Mouse (Mus musculus): ENCODE data around the gene Fads1.

Gene Fads1

GRCm38 (mm10) chr19:10181225-10181624, 1.5 kb upstream of the Fads1 start:
- DNase-seq = peak; percentile 40

- DNase-seq = no peak
Observed at GRCm38 (mm10) chr19:10182142-10182541, 546 bp upstream of the Fads1 start.

- peak; percentile 80 for DNase-seq
Observed at GRCm38 (mm10) chr19:10183299-10183983, 753 bp downstream of the Fads1 start.

- peak; percentile 29 for DNase-seq
Observed at GRCm38 (mm10) chr19:10184096-10184495, 1.4 kb downstream of the Fads1 start.

- no peak for DNase-seq
Observed at GRCm38 (mm10) chr19:10185876-10186275, 3.2 kb downstream of the Fads1 start.

GRCm38 (mm10) chr19:10186569-10186968, 3.9 kb downstream of the Fads1 start:
- DNase-seq = no peak

GRCm38 (mm10) chr19:10188281-10188811, 5.7 kb downstream of the Fads1 start:
- DNase-seq = peak; percentile 33

GRCm38 (mm10) chr19:10189022-10189421, 6.3 kb downstream of the Fads1 start:
- DNase-seq = no peak

GRCm38 (mm10) chr19:10189940-10190339, 7.3 kb downstream of the Fads1 start:
- DNase-seq = no peak

GRCm38 (mm10) chr19:10190796-10191195, 8.1 kb downstream of the Fads1 start:
- peak; percentile 58 for DNase-seq

- no peak for DNase-seq
Observed at GRCm38 (mm10) chr19:10191326-10191725, 8.6 kb downstream of the Fads1 start.

- DNase-seq = no peak
Observed at GRCm38 (mm10) chr19:10194337-10194736, 11.6 kb downstream of the Fads1 start.

- DNase-seq = no peak
Observed at GRCm38 (mm10) chr19:10195252-10195651, 12.6 kb downstream of the Fads1 start.

- DNase-seq = no peak
Observed at GRCm38 (mm10) chr19:10197130-10197529, 14.4 kb downstream of the Fads1 start.

GRCm38 (mm10) chr19:10198286-10198685, 15.6 kb downstream of the Fads1 start:
- DNase-seq = no peak

GRCm38 (mm10) chr19:10198723-10199122, 16.0 kb downstream of the Fads1 start:
- peak; percentile 74 for DNase-seq

GRCm38 (mm10) chr19:10203146-10203847, 20.6 kb downstream of the Fads1 start:
- no peak for DNase-seq

GRCm38 (mm10) chr19:10203848-10204615, 21.3 kb downstream of the Fads1 start, which contains the start of the genes Tmem258 and Fen1:
TSS of gene Tmem258 (plus strand) at chr19:10204014.
TSS of gene Fen1 (minus strand) at chr19:10204169.
- peak; percentile 90 for DNase-seq

- no peak for DNase-seq
Observed at GRCm38 (mm10) chr19:10204616-10205001, 21.9 kb downstream of the Fads1 start.

- DNase-seq = no peak
Observed at GRCm38 (mm10) chr19:10205051-10205450, 22.4 kb downstream of the Fads1 start.

- no peak for DNase-seq
Observed at GRCm38 (mm10) chr19:10208851-10209250, 26.2 kb downstream of the Fads1 start.

GRCm38 (mm10) chr19:10210885-10211284, 28.2 kb downstream of the Fads1 start:
- no peak for DNase-seq

GRCm38 (mm10) chr19:10213796-10214471, 31.2 kb downstream of the Fads1 start:
- DNase-seq = no peak

Data from right cerebral cortex, postnatal 25 days (tissue).